Mouse (Mus musculus) midbrain, embryonic 14.5 days (tissue): Measurements from ENCODE around the gene Gchfr. TPM values are rescaled to one million over a fixed set of nuclear protein-coding genes. Genes with fewer than 3 reads are reported as not detected.

ENCODE experiments used
- ATAC-seq: fragments of 200-750 bp; cut with Nextera tagmentation; 2 replicates; pipeline ENCODE4 v1.8.0; 2017; ENCODE audit warnings: moderate number of reproducible peaks, moderate library complexity; ENCODE audit not compliant: low FRiP score, low TSS enrichment
- DNase-seq: peaks from one replicate; pipeline ENCODE4 v3.0.0-alpha.2; 2015
- H3K27ac ChIP-seq: fragments of 300-500 bp; sonication (generic); replicated peaks from 2 replicates; pipeline ENCODE4 v1.5.1; 2014; ENCODE audit warnings: mild to moderate bottlenecking, low read depth, low read length, moderate library complexity
- H3K27me3 ChIP-seq: fragments of 300-500 bp; sonication (generic); 2 replicates; pipeline ENCODE4 v1.6.1; 2014; ENCODE audit warnings: low read length, control low read depth, mixed read lengths; ENCODE audit not compliant: control insufficient read depth, insufficient read depth
- H3K36me3 ChIP-seq: fragments of 300-500 bp; sonication (generic); 2 replicates; pipeline ENCODE4 v1.6.1; 2014; ENCODE audit warnings: low read length, control low read depth; ENCODE audit not compliant: control insufficient read depth, insufficient read depth
- H3K4me1 ChIP-seq: fragments of 300-500 bp; sonication (generic); 2 replicates; pipeline ENCODE4 v1.6.1; 2014; ENCODE audit warnings: mild to moderate bottlenecking, antibody characterized with exemption, low read length, control low read depth; ENCODE audit not compliant: control insufficient read depth, insufficient read depth
- H3K4me2 ChIP-seq: fragments of 300-500 bp; sonication (generic); 2 replicates; pipeline ENCODE4 v1.6.1; 2014; ENCODE audit warnings: mild to moderate bottlenecking, low read length, moderate library complexity
- H3K4me3 ChIP-seq: fragments of 300-500 bp; sonication (generic); replicated peaks from 2 replicates; pipeline ENCODE4 v1.5.1; 2014; ENCODE audit warnings: low read depth, low read length
- H3K9ac ChIP-seq: fragments of 300-500 bp; sonication (generic); replicated peaks from 2 replicates; pipeline ENCODE4 v1.6.1; 2014; ENCODE audit warnings: mild to moderate bottlenecking, low read length, moderate library complexity
- H3K9me3 ChIP-seq: fragments of 300-500 bp; sonication (generic); 2 replicates; pipeline ENCODE4 v1.6.1; 2016; ENCODE audit warnings: low read length, control low read depth, mixed read lengths; ENCODE audit not compliant: control insufficient read depth
- WGBS: fragments of 180-500 bp; shearing (Covaris S2); extraction: QIAGEN DNeasy Blood & Tissue Kit; methylation state at CpG from one replicate; pipeline ENCODE4 v1.1.7; 2014; 5-methylcytosine and 5-hydroxymethylcytosine counted together
- polyA plus RNA-seq: library from polyadenylated mRNA; unstranded; fragments of >200 nt; fragmentation: Nextera tagmentation; extraction: Ambion mirVana; gene quantifications from 2 replicates; pipeline ENCODE4 v1.2.1, GENCODE M21; 2014

The Gchfr gene
- polyA plus RNA-seq, 1 experiment from 2014 or later = 7.4 TPM

- WGBS = 2% methylated on average over 26 of the region's 26 CpGs
These were observed 288 bp downstream of the Gchfr start for GRCm38 (mm10) chr2:119167866-119168256.

GRCm38 (mm10) chr2:119170282-119170681, 2.7 kb downstream of the Gchfr start:
- H3K4me3 ChIP-seq = no peak overlapping the region
- no peaks in the 10 kb centered on the region for H3K9me3 ChIP-seq
- no peak overlapping the region for H3K4me2 ChIP-seq
- DNase-seq (no peak), ATAC-seq (no peak)
- 80% methylated on average over 2 of the region's 2 CpGs for WGBS
- peaks cover 21% of the 10 kb centered on the region for H3K27me3 ChIP-seq
- H3K4me1 ChIP-seq = peaks cover 19% of the 10 kb centered on the region
- H3K9ac ChIP-seq = no peak overlapping the region
- H3K36me3 ChIP-seq = 0 out of 2 replicates have a peak, but pooled peaks cover 3% of the 10 kb centered on the region
- no peak overlapping the region for H3K27ac ChIP-seq

More at GRCm38 (mm10) chr2:119167866-119168256, 288 bp downstream of the Gchfr start:
- Histone ChIP-seq H3K4me3 (peak overlapping the region; percentile 50), H3K27ac (no peak overlapping the region), H3K36me3 (0 out of 2 replicates have a peak, but pooled peaks cover 3% of the 10 kb centered on the region), H3K27me3 (peaks cover 21% of the 10 kb centered on the region), H3K4me2 (peak overlapping the region; percentile 99), H3K9me3 (no peaks in the 10 kb centered on the region), H3K4me1 (peaks cover 17% of the 10 kb centered on the region), H3K9ac (peak overlapping the region; percentile 45)
- ATAC-seq = peak; percentile 46
- DNase-seq = peak; percentile 9

- no peak overlapping the region for H3K4me2 ChIP-seq
- peaks cover 4% of the 10 kb centered on the region; the same call in 1 of the 2 replicates for H3K36me3 ChIP-seq
- WGBS = 84% methylated on average over 8 of the region's 8 CpGs
- H3K27me3 ChIP-seq = peaks cover 11% of the 10 kb centered on the region; the same call in 1 of the 2 replicates
- DNase-seq = no peak
- ATAC-seq = no peak
- no peak overlapping the region for H3K4me3 ChIP-seq
- no peak overlapping the region for H3K27ac ChIP-seq
- peaks cover 19% of the 10 kb centered on the region for H3K4me1 ChIP-seq
- H3K9ac ChIP-seq = no peak overlapping the region
- no peaks in the 10 kb centered on the region for H3K9me3 ChIP-seq
These were observed 4.0 kb downstream of the Gchfr start for GRCm38 (mm10) chr2:119171574-119171973.

GRCm38 (mm10) chr2:119172446-119172845, 4.9 kb downstream of the Gchfr start:
- DNase-seq (no peak), ATAC-seq (no peak)
- Histone ChIP-seq H3K4me3 (no peak overlapping the region), H3K27ac (peak overlapping the region; percentile 5; the same call in 1 of the 2 replicates), H3K27me3 (0 out of 2 replicates have a peak, but pooled peaks cover 5% of the 10 kb centered on the region), H3K9me3 (no peaks in the 10 kb centered on the region), H3K36me3 (peaks cover 12% of the 10 kb centered on the region; the same call in 1 of the 2 replicates), H3K4me2 (no peak overlapping the region; the same call in 1 of the 2 replicates), H3K4me1 (peaks cover 12% of the 10 kb centered on the region; the same call in 1 of the 2 replicates), H3K9ac (no peak overlapping the region)
- 83% methylated on average over 7 of the region's 7 CpGs for WGBS

GRCm38 (mm10) chr2:119172862-119173576, 5.4 kb downstream of the Gchfr start:
- Histone ChIP-seq H3K9ac (peak overlapping the region; percentile 14; the same call in 1 of the 2 replicates), H3K4me3 (no peak overlapping the region), H3K36me3 (peaks cover 14% of the 10 kb centered on the region), H3K27me3 (0 out of 2 replicates have a peak, but pooled peaks cover under 1% of the 10 kb centered on the region), H3K9me3 (no peaks in the 10 kb centered on the region), H3K4me2 (peak overlapping the region; percentile 30), H3K27ac (peak overlapping the region; percentile 5), H3K4me1 (0 out of 2 replicates have a peak, but pooled peaks cover 7% of the 10 kb centered on the region)
- ATAC-seq (peak; percentile 35; the same call in 1 of the 2 replicates), DNase-seq (peak; percentile 71)
- WGBS = 19% methylated on average over 13 of the region's 13 CpGs

- H3K9me3 ChIP-seq = no peaks in the 10 kb centered on the region
- 0 out of 2 replicates have a peak, but pooled peaks cover 7% of the 10 kb centered on the region for H3K4me1 ChIP-seq
- H3K27me3 ChIP-seq = no peaks in the 10 kb centered on the region
- no peak within 1 kb of the TSS for H3K4me2 ChIP-seq
- WGBS = 41% methylated on average over 8 of the region's 8 CpGs
- H3K9ac ChIP-seq = peak within 1 kb of the TSS; percentile 14; the same call in 1 of the 2 replicates
- H3K27ac ChIP-seq = no peak within 1 kb of the TSS; the same call in 1 of the 2 replicates
- DNase-seq = no peak
- ATAC-seq = no peak
- no peak within 1 kb of the TSS for H3K4me3 ChIP-seq
- peaks cover 24% of the 10 kb centered on the region for H3K36me3 ChIP-seq
These were observed 6.5 kb downstream of the Gchfr start, which contains the start of gene Gm14137 for GRCm38 (mm10) chr2:119173991-119174651. Gene Gm14137, plus strand, starts transcription at chr2:119174509.

GRCm38 (mm10) chr2:119174866-119175265, 7.3 kb downstream of the Gchfr start:
- no peak overlapping the region for H3K4me2 ChIP-seq
- H3K4me1 ChIP-seq = 0 out of 2 replicates have a peak, but pooled peaks cover 7% of the 10 kb centered on the region
- WGBS = 50% methylated on average over 14 of the region's 14 CpGs
- ATAC-seq (no peak), DNase-seq (no peak)
- H3K27ac ChIP-seq = no peak overlapping the region
- no peaks in the 10 kb centered on the region for H3K27me3 ChIP-seq
- no peak overlapping the region for H3K9ac ChIP-seq
- H3K4me3 ChIP-seq = no peak overlapping the region
- H3K36me3 ChIP-seq = peaks cover 32% of the 10 kb centered on the region
- no peaks in the 10 kb centered on the region for H3K9me3 ChIP-seq

GRCm38 (mm10) chr2:119175614-119176013, 8.0 kb downstream of the Gchfr start:
- Histone ChIP-seq H3K4me1 (0 out of 2 replicates have a peak, but pooled peaks cover 7% of the 10 kb centered on the region), H3K9me3 (no peaks in the 10 kb centered on the region), H3K36me3 (peaks cover 39% of the 10 kb centered on the region), H3K27me3 (no peaks in the 10 kb centered on the region), H3K27ac (no peak overlapping the region), H3K4me2 (no peak overlapping the region), H3K9ac (no peak overlapping the region), H3K4me3 (no peak overlapping the region)
- 77% methylated on average over 6 of the region's 6 CpGs for WGBS
- DNase-seq (no peak), ATAC-seq (no peak)
